Comparison of ENCODE assay signal across 8 mouse cellular contexts in genomic region chr11:59191231-59192058, GRCm38 (mm10). TPM values are rescaled to one million over a fixed set of nuclear protein-coding genes. Genes with fewer than 3 reads are reported as not detected.
DNase-seq lines count a peak whose midpoint lies in the region; ATAC-seq lines count a peak whose summit lies in the region.

No protein-coding gene starts in this region.

- peak overlapping the region; percentile 64 for H3K4me2 ChIP-seq in hindbrain, embryonic 15.5 days

- peak overlapping the region; percentile 92 for H3K27ac ChIP-seq in hindbrain, embryonic 15.5 days (replicated peaks)

- H3K9me3 ChIP-seq in hindbrain, embryonic 15.5 days: no peaks in the 10 kb centered on the region

- no peaks in the 10 kb centered on the region for H3K27me3 ChIP-seq in hindbrain, embryonic 15.5 days

- peak overlapping the region; percentile 61 for H3K4me3 ChIP-seq in hindbrain, embryonic 15.5 days

- peak; percentile 91 for DNase-seq in WW6 (ENCODE audit: low read depth, low spot score)
- peak; percentile 86 to 89 for DNase-seq in cerebellum, postnatal 36 days
- peak; percentile 90 to 94 for DNase-seq in frontal cortex, postnatal 36 days (ENCODE audit: low spot score in 2 of 2)
- peak; percentile 89 to 94 for DNase-seq in left cerebral cortex, adult 18-20 months (ENCODE audit: low spot score in 2 of 2)
- DNase-seq in lung, postnatal 4 days: peak; percentile 92 to 96
- DNase-seq in retina, postnatal 1 day: peak; percentile 89
- DNase-seq in thymus, postnatal 4 days: peak; percentile 90

- ATAC-seq in hindbrain, embryonic 15.5 days (ENCODE audit: low FRiP score, low read depth): peak; percentile 97

- H3K4me1 ChIP-seq in hindbrain, embryonic 15.5 days (replicated peaks): peaks cover 27% of the 10 kb centered on the region

- peak overlapping the region; percentile 70 for H3K9ac ChIP-seq in hindbrain, embryonic 15.5 days

- WGBS in hindbrain, embryonic 15.5 days: under 1% methylated on average over 57 of the region's 59 CpGs

- no peaks in the 10 kb centered on the region for H3K36me3 ChIP-seq in hindbrain, embryonic 15.5 days

RNA-seq across cellular contexts. Expression of gene Guk1, which starts 0.6 kb away (rescaled TPM):
- 245 and 247 TPM in 2 replicates for polyA plus RNA-seq in hindbrain, embryonic 15.5 days (2015; fragmentation: Nextera tagmentation; extraction: Ambion mirVana)
- total RNA-seq in left cerebral cortex, adult 18-20 months (2021): 100 to 1,000 TPM; 144 TPM

RNA-seq across cellular contexts. Expression of gene Gjc2, which starts 8.4 kb away (rescaled TPM):
- polyA plus RNA-seq in hindbrain, embryonic 15.5 days (2015; fragmentation: Nextera tagmentation; extraction: Ambion mirVana): 0.30 and 0.39 TPM in 2 replicates
- 1 to 10 TPM; 7.5 to 8.1 TPM for total RNA-seq in left cerebral cortex, adult 18-20 months (2021)

RNA-seq across cellular contexts. Expression of gene Mrpl55, which starts 10.8 kb away (rescaled TPM):
- 93.3 and 103 TPM in 2 replicates for polyA plus RNA-seq in hindbrain, embryonic 15.5 days (2015; fragmentation: Nextera tagmentation; extraction: Ambion mirVana)
- total RNA-seq in left cerebral cortex, adult 18-20 months (2021): 10 to 100 TPM; 43.8 to 44.4 TPM

RNA-seq across cellular contexts. Expression of gene 2310033P09Rik, which starts 16.7 kb away (rescaled TPM):
- 27.7 and 28.6 TPM in 2 replicates for polyA plus RNA-seq in hindbrain, embryonic 15.5 days (2015; fragmentation: Nextera tagmentation; extraction: Ambion mirVana)
- 10 to 100 TPM; 20.6 to 21.2 TPM for total RNA-seq in left cerebral cortex, adult 18-20 months (2021)

RNA-seq across cellular contexts. Expression of gene Iba57, which starts 27.9 kb away (rescaled TPM):
- polyA plus RNA-seq in hindbrain, embryonic 15.5 days (2015; fragmentation: Nextera tagmentation; extraction: Ambion mirVana): 7.1 and 7.5 TPM in 2 replicates
- 1 to 10 TPM; 7.2 to 7.4 TPM for total RNA-seq in left cerebral cortex, adult 18-20 months (2021)

Comparison
In these comparisons a context has a peak if more than half of its experiments do, and no peak if none do; other contexts are left out.
1. Peak in every context shown above with its lines: DNase-seq, ATAC-seq, H3K4me3 ChIP-seq and H3K27ac ChIP-seq.